Mouse (Mus musculus): Measurements from ENCODE around the gene Hao1.

The Hao1 gene

GRCm38 (mm10) chr2:134465132-134465531 is 89.0 kb downstream of the Hao1 start:
- no peak for DNase-seq (ENCODE audit: low spot score in 2 of 2)

- DNase-seq (ENCODE audit: low spot score in 2 of 2): no peak
These were observed 91.8 kb downstream of the Hao1 start for GRCm38 (mm10) chr2:134462321-134462720.

GRCm38 (mm10) chr2:134460831-134461230 is 93.3 kb downstream of the Hao1 start:
- no peak for DNase-seq (ENCODE audit: low spot score in 2 of 2)

- DNase-seq (ENCODE audit: low spot score in 2 of 2): no peak
These were observed 98.1 kb downstream of the Hao1 start for GRCm38 (mm10) chr2:134456065-134456505.

GRCm38 (mm10) chr2:134452748-134453147 is 101.4 kb downstream of the Hao1 start:
- DNase-seq (ENCODE audit: low spot score in 2 of 2): no peak

GRCm38 (mm10) chr2:134450976-134451375 is 103.2 kb downstream of the Hao1 start:
- no peak for DNase-seq (ENCODE audit: low spot score in 2 of 2)

All from natural killer cell, adult 2 months (primary cell).